Mouse (Mus musculus): Measurements from ENCODE around the gene Tom1.

DNA sequence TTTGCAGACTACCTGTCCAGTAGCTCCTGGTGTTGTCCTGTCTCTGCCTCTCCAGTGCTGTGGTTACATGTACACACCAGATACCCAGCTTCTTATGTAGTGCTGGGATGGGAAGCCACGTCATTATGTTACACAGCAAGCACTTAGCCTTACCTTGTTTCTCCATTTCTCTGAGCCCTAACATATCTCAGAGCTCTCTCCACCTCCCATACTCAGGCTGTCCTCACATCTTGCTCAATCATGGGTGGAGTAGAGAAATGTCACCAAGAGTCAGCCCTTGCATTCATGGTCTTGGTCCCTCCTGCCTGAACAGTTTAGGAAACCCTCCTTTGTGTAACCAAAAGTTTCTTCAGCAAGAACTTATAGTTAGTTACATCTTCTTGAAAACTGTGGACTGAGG lies 6.2 kb downstream of the Tom1 start:
- TF ChIP-seq USF1 (IDR thresholded peaks at IDR 0.05; ENCODE audit: low read depth) (no peak), MYOG (IDR thresholded peaks at IDR 0.05; ENCODE audit: control insufficient read depth in 1 of 3, insufficient read depth in 1 of 3, insufficient read length in 2 of 3, low read depth in 2 of 3) (no peak), POLR2A (IDR thresholded peaks at IDR 0.05; ENCODE audit: insufficient read length, low read depth) (no peak), MYOD1 (IDR thresholded peaks at IDR 0.05; ENCODE audit: control insufficient read depth in 1 of 3, insufficient read length in 2 of 3, low read depth in 2 of 3) (no peak), POLR2AphosphoS2 (IDR thresholded peaks at IDR 0.05; ENCODE audit: insufficient read length, low read depth) (no peak), REST (IDR thresholded peaks at IDR 0.05; ENCODE audit: insufficient read depth, insufficient read length) (no peak), MAX (IDR thresholded peaks at IDR 0.05; ENCODE audit: low read depth) (no peak)
